Mouse (Mus musculus) urinary bladder, postnatal 36 days (tissue): Measurements from ENCODE around the gene Arsa.

Experiments used
- DNase-seq, 2 experiments: peaks; one replicate each; pipeline ENCODE4 v3.0.0; 2022; ENCODE audit warnings: low spot score in 2 of 2, mixed read lengths in 1 of 2

The Arsa gene

DNA sequence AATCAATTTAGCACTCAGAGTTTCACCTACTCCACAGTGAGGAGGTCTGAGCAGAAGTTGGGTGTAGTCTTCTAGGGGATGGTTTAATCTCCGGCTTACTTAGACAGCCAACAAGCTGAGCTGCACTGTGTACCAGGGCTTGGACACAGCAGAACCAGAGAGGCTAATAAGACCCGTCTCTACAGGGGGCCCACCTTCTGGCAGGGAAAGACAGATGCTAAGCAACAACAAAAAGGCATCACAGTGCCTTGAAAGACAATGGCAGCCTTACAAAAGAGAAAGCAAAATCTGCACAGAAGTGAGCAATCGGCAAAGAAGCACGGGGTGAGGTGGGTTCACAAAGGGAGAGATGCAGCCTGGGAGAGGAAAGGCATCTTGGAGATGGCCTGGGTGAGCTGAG lies 18.9 kb upstream of the Arsa start:
- no peak for DNase-seq

GRCm38 (mm10) chr15:89494970-89495369 lies 17.7 kb upstream of the Arsa start:
- no peak for DNase-seq

- DNase-seq, result no peak
These were observed 11.4 kb upstream of the Arsa start for GRCm38 (mm10) chr15:89488611-89489117.

DNA sequence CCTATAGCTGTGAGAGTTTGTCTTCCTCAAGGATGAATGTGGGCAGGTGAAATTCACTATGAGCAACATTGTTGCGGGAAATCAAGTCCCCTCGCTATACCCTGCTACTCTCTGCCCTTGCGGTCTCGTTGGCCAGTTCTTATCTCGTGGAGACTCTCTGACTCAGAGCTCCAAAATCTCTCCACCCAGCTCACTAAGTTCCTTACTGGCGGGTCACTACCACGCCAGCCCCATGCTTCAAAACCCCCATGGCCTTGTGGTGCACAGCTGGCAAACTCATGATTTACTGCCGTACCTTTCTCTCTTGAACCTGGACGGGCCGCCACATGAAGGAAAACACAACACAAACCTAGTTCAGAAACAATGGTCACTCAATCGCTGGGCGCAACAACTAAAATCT lies 11.0 kb upstream of the Arsa start:
- DNase-seq, result no peak

GRCm38 (mm10) chr15:89480584-89480983 lies 3.4 kb upstream of the Arsa start:
- peak in 1 of 2 experiments; percentile 76 for DNase-seq

GRCm38 (mm10) chr15:89478622-89479021 lies 1.4 kb upstream of the Arsa start:
- DNase-seq, result no peak

DNA sequence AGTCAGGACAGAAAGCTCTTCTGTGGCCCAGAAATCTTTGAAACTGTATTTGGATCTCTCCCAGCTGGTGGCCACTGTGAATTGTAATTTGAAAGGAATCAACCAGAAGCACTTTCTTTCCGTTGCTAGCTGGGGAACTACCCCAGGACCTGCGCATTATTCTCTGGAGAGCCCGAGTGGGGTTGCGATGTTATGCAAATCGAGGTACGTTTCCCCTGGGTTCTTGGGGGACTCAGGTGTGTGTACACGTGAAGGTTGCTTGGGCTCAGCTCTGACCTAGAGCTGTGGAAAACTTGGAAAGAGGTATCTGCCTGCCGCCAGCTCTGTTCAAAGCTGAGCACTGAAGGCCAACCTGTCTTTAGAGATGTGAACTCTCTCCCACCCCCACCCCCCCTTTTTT lies 581 bp upstream of the Arsa start:
- no peak for DNase-seq

DNA sequence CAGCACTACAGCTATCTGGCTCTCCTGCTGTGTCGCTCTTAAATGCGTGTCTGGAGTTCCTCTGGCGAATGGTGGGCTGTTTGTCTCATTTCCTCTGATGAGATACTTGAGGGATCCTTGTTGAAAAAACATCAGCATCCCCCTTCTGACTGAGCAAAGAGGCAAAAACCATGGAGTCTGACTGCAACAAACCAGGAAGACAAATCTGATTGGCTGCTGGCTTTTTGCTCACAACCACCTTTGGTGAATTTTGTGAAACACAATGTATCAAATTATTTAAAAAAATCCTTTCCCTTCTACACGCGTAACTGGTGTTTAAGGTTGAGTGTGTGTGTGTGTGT lies 780 bp downstream of the Arsa start:
- DNase-seq, result no peak

DNA sequence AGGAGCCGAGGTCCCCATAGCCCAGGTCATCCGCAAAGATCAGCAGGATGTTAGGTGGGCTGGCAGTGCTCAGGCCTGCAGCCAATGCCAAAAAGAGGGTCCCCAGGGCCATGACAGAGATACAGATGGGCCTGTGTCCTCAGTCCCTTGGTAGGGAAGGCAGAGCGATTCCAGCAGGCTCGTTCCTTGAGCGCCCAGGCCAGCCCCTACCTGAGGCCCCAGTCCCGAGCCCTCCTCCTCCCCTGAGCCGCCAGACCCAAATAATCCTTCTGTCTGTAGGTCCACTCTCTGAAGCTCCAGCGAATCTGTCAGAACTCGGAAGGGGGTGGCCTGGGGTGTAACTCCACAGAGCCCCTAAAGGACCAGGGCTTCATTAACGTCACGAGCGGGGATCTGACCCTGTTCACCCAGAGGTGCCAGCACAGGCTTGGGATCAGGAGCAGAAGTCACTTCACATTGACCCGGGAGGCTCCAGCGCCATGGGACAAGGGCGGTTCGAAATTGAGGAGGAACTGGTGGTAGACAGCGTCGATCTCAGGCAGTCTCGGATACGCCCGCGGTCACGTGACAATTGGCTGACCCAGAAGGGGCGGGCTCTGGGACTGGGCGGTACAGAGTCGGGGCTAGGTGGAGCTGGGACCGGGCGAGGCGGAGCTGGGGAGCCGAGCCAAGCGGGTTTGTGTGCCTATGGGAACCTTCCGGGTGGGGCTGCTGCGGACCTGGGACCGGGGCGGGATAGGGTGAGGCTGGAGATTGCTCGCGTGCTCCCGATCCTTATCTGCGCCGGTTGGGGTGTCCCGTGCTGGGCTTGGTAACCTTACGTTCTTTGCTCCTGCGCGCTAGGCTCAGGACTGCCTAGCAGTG lies 1.4 kb downstream of the Arsa start:
- peak; percentile 92 to 95 for DNase-seq

DNA sequence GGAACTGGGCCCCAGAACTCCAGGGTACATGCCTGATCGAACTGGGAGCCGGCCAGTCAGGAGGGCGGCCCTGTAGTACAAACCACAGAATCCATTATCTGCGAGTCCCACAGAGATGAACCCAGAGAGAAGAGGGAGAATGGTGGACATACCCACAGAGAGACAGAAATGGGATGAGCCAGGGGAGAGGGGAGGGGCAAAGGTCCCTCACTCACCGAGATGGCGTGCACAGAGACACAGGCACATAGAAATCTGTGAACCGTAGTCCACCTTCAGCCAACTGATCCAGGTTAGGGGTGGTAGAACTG lies 2.0 kb downstream of the Arsa start:
- DNase-seq, result no peak

- no peak for DNase-seq
These were observed 2.5 kb downstream of the Arsa start for GRCm38 (mm10) chr15:89474596-89475292.

DNA sequence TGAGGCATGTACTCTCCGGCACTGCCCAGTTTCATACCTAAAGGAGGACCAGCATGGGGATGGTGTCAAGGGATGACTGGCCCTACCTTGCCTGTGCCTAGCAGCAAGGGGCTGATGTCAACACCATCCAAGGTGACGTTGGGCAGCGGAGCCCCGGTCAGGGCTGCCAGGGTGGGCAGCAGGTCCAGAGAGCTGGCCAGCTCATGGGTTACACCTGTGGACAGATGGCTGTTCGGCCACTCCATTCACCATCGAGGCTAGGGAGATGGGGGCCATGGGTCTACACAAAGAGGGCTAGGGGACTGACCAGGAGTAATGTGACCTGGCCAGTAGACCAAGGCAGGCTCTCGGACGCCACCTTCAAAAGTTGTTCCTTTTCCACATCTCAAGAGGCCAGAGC lies 3.3 kb downstream of the Arsa start:
- no peak for DNase-seq

DNA sequence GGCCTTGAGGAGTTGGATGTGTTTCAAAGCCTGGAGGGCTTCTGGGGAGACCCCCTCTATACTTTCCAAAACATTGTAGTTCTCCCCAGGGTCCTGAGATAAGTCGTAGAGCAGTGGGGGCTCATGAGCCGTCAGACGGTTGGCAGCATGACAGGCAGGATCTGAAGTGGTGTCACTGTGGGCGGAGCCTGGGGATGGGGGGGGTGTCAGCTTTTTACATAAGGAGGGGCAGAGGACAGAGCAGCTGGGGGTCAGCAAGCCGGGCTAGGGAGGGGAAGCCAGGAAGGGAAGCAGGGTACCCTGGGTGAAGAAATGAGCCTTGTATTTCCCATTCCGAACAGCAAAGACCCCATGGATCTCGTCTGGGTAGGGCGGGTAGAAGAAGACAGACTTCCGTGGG lies 3.9 kb downstream of the Arsa start:
- no peak for DNase-seq

GRCm38 (mm10) chr15:89471476-89471875 lies 5.7 kb downstream of the Arsa start:
- no peak for DNase-seq

DNA sequence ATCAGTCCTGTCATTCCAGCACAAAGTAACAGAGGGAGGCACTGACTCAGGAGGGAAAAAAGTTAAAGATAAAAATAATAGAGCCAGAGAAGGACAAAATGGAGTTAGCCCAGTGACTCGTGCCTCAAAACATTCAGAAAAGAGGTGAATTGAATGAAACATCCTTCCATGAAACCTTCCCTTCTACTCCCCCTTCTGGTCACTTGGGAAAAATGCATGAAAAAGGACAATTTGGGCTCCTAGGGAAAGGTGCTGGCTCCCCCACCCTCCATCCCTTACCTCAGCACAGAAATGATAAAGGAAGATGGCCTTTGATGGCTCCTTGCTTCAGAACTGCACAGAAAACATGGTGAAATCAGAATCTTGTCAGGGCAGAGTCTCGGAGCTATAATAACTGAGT lies 8.6 kb downstream of the Arsa start:
- no peak for DNase-seq

- DNase-seq, result no peak
These were observed 12.2 kb downstream of the Arsa start for GRCm38 (mm10) chr15:89465052-89465451.

- no peak for DNase-seq
These were observed 13.6 kb downstream of the Arsa start for GRCm38 (mm10) chr15:89463334-89464235.

DNA sequence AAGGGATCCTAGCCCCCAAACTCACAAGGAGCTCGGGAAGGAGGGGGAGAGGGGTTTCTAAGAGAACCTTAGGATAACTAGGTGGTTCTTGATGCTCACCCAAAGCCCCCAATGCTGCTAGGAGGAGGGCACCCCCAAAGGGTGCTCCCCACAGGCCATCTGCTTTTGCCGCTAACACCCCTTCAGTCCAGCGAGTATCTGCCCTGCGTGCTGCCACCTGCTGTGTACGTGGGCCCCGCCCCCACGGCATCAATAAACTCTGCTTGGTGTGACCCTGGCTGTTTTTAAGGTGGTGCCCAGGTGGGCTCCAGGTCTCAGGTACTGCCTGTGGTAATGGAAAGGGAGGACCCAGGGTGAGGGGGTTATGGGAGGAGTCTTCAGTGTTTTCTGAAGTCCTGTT lies 15.0 kb downstream of the Arsa start:
- DNase-seq, result no peak

GRCm38 (mm10) chr15:89461321-89461720 lies 15.9 kb downstream of the Arsa start:
- DNase-seq, result no peak

DNA sequence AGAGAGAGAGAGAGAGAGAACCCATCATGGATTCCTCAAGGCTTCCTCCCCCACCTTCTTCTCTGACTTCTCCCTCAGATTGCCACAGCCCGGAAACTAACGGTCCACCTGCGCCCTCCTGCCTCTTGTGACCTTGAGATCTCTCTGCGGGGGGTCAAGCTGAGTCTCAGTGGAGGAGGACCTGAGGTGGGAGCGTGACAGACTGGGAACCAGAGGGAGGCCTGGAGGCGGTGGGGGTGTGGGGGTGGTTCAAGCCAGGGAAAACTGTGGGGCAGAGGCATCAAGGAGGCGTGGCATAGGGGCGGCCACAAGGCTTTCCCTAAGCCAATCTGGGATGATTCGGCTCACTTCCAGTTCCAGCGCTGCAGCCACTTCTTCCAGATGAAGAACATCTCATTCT lies 16.9 kb downstream of the Arsa start:
- no peak for DNase-seq

- no peak for DNase-seq
These were observed 17.4 kb downstream of the Arsa start for GRCm38 (mm10) chr15:89459821-89460220.

DNA sequence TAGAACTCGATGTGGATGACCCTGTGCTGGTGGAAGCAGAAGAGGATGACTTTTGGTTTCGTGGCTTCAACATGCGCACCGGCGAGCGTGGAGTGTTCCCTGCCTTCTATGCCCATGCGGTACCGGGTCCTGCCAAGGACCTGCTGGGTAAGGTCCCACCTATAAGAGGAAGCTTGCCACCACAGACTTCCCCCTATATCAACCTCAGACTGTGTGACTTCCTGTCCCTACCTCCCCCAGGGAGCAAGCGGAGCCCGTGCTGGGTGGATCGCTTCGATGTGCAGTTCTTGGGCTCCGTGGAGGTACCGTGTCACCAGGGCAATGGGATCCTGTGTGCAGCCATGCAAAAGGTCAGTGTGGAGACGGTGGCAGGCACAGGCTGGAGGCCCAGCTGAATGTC lies 18.3 kb downstream of the Arsa start:
- DNase-seq, result no peak
